Mouse (Mus musculus): ENCODE data around the gene Acbd3. TPM values are rescaled to one million over a fixed set of nuclear protein-coding genes. Genes with fewer than 3 reads are reported as not detected.

Gene Acbd3
- total RNA-seq, 2 experiments from 2014 or later = 36.3 to 36.7 TPM

DNA sequence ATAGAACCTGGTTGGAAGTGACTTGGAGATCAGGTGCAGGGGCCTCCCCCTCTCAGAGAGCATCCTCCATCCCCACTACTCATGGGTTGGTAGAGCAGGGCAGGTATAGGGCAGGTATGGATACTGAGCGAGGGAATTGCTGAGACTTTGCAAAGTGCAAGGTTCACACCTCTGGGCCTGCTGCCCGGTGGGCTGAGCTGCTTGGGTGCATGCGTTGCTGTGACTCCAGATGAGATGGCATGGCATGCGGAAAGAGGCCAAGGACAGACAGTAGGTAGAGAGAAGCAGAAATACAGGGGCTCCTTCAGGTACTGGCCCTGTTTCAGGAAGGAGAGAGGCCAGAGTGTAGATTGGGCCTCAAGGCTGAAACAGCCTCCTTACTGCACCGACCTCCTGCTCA lies 55.4 kb downstream of the Acbd3 start:
- DNase-seq (ENCODE audit: low spot score in 2 of 2) = no peak

DNA sequence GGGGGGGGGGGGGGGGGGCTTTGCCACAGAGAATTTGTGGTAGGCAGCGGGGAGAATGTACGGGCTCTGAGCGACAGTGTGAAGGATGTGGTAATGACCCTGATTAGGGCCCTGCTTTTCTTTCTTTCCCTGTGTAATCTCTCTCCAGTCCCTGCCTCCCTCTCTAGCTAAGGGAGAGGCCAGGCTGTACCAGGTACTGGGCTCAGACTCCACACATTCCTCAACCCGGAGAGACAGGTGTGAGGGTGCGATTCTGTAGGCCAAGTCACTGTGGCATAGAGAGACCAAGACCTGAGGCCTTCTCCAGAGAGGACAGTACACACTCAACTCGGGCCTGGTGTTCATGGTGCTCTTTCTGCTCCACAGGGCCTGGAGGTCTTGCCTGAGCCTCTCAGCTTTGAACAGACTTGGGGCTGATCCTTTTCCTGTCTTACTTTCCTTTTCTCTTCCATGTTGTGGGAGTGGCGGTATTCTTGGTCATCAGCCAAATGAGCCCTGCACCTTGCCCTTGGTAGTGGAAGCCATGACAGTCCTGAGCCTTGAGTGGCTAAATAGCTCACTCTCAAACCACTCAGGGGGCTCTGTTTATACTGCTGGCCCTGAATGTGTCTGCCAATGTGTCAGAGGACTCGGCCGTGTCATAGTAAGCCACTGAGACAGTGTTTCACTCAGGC lies 57.2 kb downstream of the Acbd3 start:
- no peak for DNase-seq (ENCODE audit: low spot score in 2 of 2)

DNA sequence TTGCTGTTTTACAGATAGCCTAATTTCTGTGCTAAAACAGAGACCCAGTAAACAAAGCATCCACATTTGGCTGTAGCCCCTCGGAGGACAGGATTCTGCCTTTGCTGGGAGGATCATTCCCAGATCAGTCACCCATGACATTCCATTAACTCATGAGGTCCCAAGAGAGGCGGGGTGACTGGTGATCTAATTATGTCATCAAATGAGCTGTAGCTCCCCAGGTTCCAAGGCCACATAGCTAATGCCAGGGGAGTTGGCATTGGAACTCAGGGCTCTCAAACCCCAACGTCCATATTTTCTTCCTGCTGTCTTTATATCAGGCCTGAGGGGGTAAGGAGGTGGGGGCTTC lies 57.7 kb downstream of the Acbd3 start:
- DNase-seq (ENCODE audit: low spot score in 2 of 2) = no peak

DNA sequence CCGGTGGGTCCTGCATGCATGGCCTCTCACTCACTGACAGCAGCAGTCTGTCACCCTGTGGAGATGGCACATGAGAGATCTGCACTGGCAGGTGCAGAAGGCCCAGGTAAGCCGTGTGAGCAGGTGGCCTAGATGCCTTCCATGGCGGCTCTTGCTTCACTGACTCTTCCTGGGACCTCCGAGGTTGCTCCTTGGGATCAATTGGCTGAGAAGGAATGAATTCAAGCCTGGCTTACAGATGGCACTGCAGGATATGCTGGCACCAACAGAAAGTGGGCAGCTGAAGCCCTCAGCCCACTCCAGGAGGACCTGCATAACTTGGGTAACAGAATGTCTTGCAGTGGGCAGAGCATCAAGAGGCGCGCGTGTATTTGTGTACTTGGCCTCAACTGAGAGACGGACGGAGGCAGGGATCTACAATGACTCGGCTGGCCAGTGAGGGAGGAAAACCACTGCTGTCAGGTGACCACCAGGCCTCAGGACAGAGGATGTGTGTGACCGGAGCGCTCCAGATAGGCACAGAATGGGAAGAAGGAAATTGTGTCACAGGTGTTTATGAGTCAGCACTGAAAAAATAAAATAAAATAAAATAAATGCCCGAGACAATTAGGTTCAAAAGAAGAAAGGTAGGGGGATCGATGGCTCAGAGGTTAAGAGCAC lies 66.1 kb downstream of the Acbd3 start:
- no peak for DNase-seq (ENCODE audit: low spot score in 2 of 2)

DNA sequence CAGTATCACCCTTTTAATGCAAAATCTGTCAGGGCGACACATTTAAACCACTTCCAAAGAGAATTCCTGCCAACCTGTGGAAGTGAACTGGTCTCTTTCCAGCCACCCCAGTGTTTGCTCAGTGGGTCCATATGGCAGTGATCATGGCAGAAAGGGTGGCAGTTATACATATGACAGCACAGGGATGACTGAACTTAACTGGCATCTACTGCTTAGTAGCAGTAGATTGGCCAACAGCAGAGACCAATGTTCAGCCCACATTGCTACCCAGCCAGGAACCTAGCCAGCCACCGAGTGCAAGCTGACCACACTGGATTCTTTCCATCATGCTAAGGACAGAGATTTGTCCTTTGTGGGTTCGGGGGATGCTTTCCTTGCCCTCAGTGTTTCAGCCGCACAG lies 67.0 kb downstream of the Acbd3 start:
- DNase-seq (ENCODE audit: low spot score in 2 of 2) = no peak

GRCm38 (mm10) chr1:180793445-180794117 lies 67.7 kb downstream of the Acbd3 start:
- no peak for DNase-seq (ENCODE audit: low spot score in 2 of 2)

GRCm38 (mm10) chr1:180794170-180794569 lies 68.3 kb downstream of the Acbd3 start:
- DNase-seq (ENCODE audit: low spot score in 2 of 2) = no peak

GRCm38 (mm10) chr1:180798660-180799059 lies 72.8 kb downstream of the Acbd3 start:
- no peak for DNase-seq (ENCODE audit: low spot score in 2 of 2)

DNA sequence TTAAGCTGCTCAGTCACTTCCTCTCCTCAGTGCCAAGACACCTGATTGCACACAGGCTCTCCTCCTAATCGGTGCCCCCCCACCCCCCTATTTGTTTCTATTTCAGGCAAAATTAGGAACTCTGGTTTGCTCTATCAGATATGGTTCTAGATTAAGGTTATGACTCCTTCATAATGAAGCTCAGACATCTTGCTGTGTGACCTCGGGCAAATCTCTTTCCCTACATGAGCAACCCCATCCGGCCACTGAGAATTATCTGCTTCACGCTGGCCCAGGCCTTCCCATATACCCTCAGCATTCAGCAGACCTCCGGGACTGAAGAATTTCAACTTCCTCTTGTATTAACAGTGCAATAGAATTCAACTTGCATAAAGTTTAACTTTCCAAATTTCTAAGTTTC lies 73.4 kb downstream of the Acbd3 start:
- no peak for DNase-seq (ENCODE audit: low spot score in 2 of 2)

- no peak for DNase-seq (ENCODE audit: low spot score in 2 of 2)
Measured at GRCm38 (mm10) chr1:180800022-180800421, 74.2 kb downstream of the Acbd3 start.

DNA sequence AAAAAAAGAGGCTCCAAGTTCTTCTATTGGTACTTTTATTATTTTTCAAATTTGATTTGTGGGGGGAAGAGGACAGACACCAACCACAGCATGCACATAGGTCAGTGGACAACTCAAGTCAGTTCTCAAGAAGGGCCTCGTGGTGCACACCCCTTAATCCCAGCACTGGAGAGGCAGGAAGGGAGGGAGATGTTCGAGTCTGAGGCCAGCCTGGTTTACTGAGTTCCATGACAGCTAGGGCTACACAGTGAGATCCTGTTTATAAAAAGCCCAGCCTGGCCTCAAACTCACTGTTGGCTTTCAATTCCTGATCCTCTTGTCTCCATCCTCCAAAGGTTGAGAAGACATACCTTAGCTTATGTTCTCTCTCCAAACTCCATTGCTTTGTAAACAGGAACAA lies 75.0 kb downstream of the Acbd3 start:
- no peak for DNase-seq (ENCODE audit: low spot score in 2 of 2)

GRCm38 (mm10) chr1:180801466-180801994 lies 75.7 kb downstream of the Acbd3 start:
- DNase-seq (ENCODE audit: low spot score in 2 of 2) = no peak

Other genes starting within 250 kb of the Acbd3 start
- 100 to 1,000 TPM; 171 to 180 TPM for gene Stum, start 242.5 kb upstream of the Acbd3 start, total RNA-seq (2021)
- gene Parp1, start 157.1 kb upstream of the Acbd3 start, total RNA-seq (2021) = 10 to 100 TPM; 81.9 to 88.2 TPM
- gene Lin9, start 84.9 kb upstream of the Acbd3 start, total RNA-seq (2021) = 1 to 10 TPM; 3.3 to 3.7 TPM
- gene Mixl1, start 29.0 kb upstream of the Acbd3 start, total RNA-seq (2021) = not detected
- 100 to 1,000 TPM; 249 to 263 TPM for gene H3f3a, start 87.9 kb downstream of the Acbd3 start, total RNA-seq (2021)
- gene Sde2, start 125.1 kb downstream of the Acbd3 start, total RNA-seq (2021) = 10 to 100 TPM; 20.9 to 25.7 TPM
- under 1 TPM; 0.21 to 0.33 TPM for gene Lefty2, start 167.1 kb downstream of the Acbd3 start, total RNA-seq (2021)
- 10 to 100 TPM; 28.9 to 29.4 TPM for gene Pycr2, start 178.2 kb downstream of the Acbd3 start, total RNA-seq (2021)
- gene Lefty1, start 209.0 kb downstream of the Acbd3 start, total RNA-seq (2021) = under 1 TPM; 0.21 to 0.91 TPM
- gene Tmem63a, start 216.3 kb downstream of the Acbd3 start, total RNA-seq (2021) = 10 to 100 TPM; 15.5 to 19.4 TPM

Data from left cerebral cortex, adult 18-20 months (tissue).